Mouse (Mus musculus) spleen, adult 2 months (tissue): ENCODE measurements around the gene Arhgef2. TPM values are rescaled to one million over a fixed set of nuclear protein-coding genes. Genes with fewer than 3 reads are reported as not detected.

Experiments used
- DNase-seq, 2 experiments: peaks; one replicate each; pipeline versions ENCODE4 v3.0.0 to v3.0.0-alpha.2; 2012 to 2021; ENCODE audit warnings: low spot score in 2 of 2, low read depth in 1 of 2
- H3K27ac ChIP-seq: fragments of 200-500 bp; 2 replicates; pipeline ENCODE4 v1.5.1; 2012; ENCODE audit warnings: low read length, inconsistent platforms; ENCODE audit not compliant: insufficient read depth
- H3K27me3 ChIP-seq: fragments of 200-500 bp; 2 replicates; pipeline ENCODE4 v1.6.1; 2012; ENCODE audit warnings: mild to moderate bottlenecking, moderate library complexity, low read length, inconsistent platforms; ENCODE audit not compliant: control insufficient read depth, insufficient read depth
- H3K36me3 ChIP-seq: fragments of 200-500 bp; 2 replicates; pipeline ENCODE4 v1.6.1; 2012; ENCODE audit warnings: mild to moderate bottlenecking, low read length, inconsistent platforms; ENCODE audit not compliant: control insufficient read depth, insufficient read depth
- H3K4me1 ChIP-seq: fragments of 200-500 bp; 2 replicates; pipeline ENCODE4 v1.6.1; 2011; ENCODE audit warnings: inconsistent platforms; ENCODE audit not compliant: control insufficient read depth, insufficient read depth, insufficient read length
- H3K4me3 ChIP-seq: fragments of 200-500 bp; 2 replicates; pipeline ENCODE4 v1.5.1; 2011; ENCODE audit warnings: mild to moderate bottlenecking, inconsistent platforms; ENCODE audit not compliant: insufficient read depth, insufficient read length; ENCODE audit errors: extremely low read depth
- CTCF ChIP-seq: fragments of 200-500 bp; IDR thresholded peaks from 2 replicates; pipeline ENCODE4 v1.5.1; 2011; ENCODE audit warnings: mild to moderate bottlenecking, inconsistent platforms; ENCODE audit not compliant: insufficient read depth, insufficient read length, insufficient replicate concordance; ENCODE audit errors: extremely low read depth
- POLR2A ChIP-seq: fragments of 200-500 bp; IDR thresholded peaks from 2 replicates; pipeline ENCODE4 v1.6.1; 2011; ENCODE audit warnings: low read depth, low read length, inconsistent platforms
- WGBS: fragments of 180-500 bp; shearing (Covaris S2); methylation state at CpG from one replicate; pipeline ENCODE4 v1.1.7; 2018; 5-methylcytosine and 5-hydroxymethylcytosine counted together
- polyA plus RNA-seq: library from polyadenylated mRNA; depleted of rRNA; stranded (reverse); fragments of >200 nt; gene quantifications from 2 replicates; pipeline ENCODE4 v1.2.3, GENCODE M21; 2012

Gene Arhgef2
- polyA plus RNA-seq, 1 experiment, result 146 TPM

- H3K27me3 ChIP-seq, result no peaks in the 10 kb centered on the region
- H3K36me3 ChIP-seq, result no peaks in the 10 kb centered on the region
- no peak overlapping the region for H3K27ac ChIP-seq
- no peak overlapping the region for H3K4me3 ChIP-seq
- no peak for TF ChIP-seq POLR2A
- TF ChIP-seq CTCF, result no peak
- WGBS, result 80% methylated on average over 4 of the region's 4 CpGs
- peaks cover 2% of the 10 kb centered on the region; the same call in 1 of the 2 replicates for H3K4me1 ChIP-seq
- DNase-seq, result no peak
Observed at GRCm38 (mm10) chr3:88602466-88602865, 3.3 kb upstream of the Arhgef2 start.

- no peaks in the 10 kb centered on the region for H3K27me3 ChIP-seq
- no peak overlapping the region for H3K27ac ChIP-seq
- 12% methylated on average over 6 of the region's 6 CpGs for WGBS
- H3K4me1 ChIP-seq, result peaks cover 2% of the 10 kb centered on the region; the same call in 1 of the 2 replicates
- peak; percentile 49 to 73 for DNase-seq
- no peak overlapping the region for H3K4me3 ChIP-seq
- no peaks in the 10 kb centered on the region for H3K36me3 ChIP-seq
- TF ChIP-seq CTCF (peak; percentile 74; the same call in 1 of the 2 replicates), POLR2A (no peak)
Observed at GRCm38 (mm10) chr3:88603714-88604161, 2.0 kb upstream of the Arhgef2 start.

- Histone ChIP-seq H3K27ac (no peak overlapping the region), H3K27me3 (no peaks in the 10 kb centered on the region), H3K36me3 (no peaks in the 10 kb centered on the region), H3K4me1 (peaks cover 2% of the 10 kb centered on the region; the same call in 1 of the 2 replicates), H3K4me3 (no peak overlapping the region)
- DNase-seq, result no peak
- WGBS, result 88% methylated on average over 7 of the region's 7 CpGs
- no peak for TF ChIP-seq CTCF
- no peak for TF ChIP-seq POLR2A
Observed at GRCm38 (mm10) chr3:88604863-88605262, 903 bp upstream of the Arhgef2 start.

GRCm38 (mm10) chr3:88607065-88607757 lies 1.4 kb downstream of the Arhgef2 start:
- TF ChIP-seq CTCF (peak; percentile 99), POLR2A (no peak)
- no peak overlapping the region for H3K27ac ChIP-seq
- no peaks in the 10 kb centered on the region for H3K36me3 ChIP-seq
- 3% methylated on average over 20 of the region's 20 CpGs for WGBS
- H3K27me3 ChIP-seq, result no peaks in the 10 kb centered on the region
- peak; percentile 61 to 85 for DNase-seq
- peaks cover 2% of the 10 kb centered on the region; the same call in 1 of the 2 replicates for H3K4me1 ChIP-seq
- peak overlapping the region; percentile 11; the same call in 1 of the 2 replicates for H3K4me3 ChIP-seq

GRCm38 (mm10) chr3:88607758-88608138 lies 2.0 kb downstream of the Arhgef2 start:
- Histone ChIP-seq H3K4me1 (peaks cover 2% of the 10 kb centered on the region; the same call in 1 of the 2 replicates), H3K27me3 (no peaks in the 10 kb centered on the region), H3K4me3 (peak overlapping the region; percentile 11; the same call in 1 of the 2 replicates), H3K36me3 (no peaks in the 10 kb centered on the region), H3K27ac (no peak overlapping the region; the same call in 1 of the 2 replicates)
- TF ChIP-seq CTCF (no peak), POLR2A (no peak)
- DNase-seq, result no peak
- WGBS, result 52% methylated on average over 10 of the region's 10 CpGs

- H3K36me3 ChIP-seq, result no peaks in the 10 kb centered on the region
- TF ChIP-seq POLR2A, result no peak
- TF ChIP-seq CTCF, result no peak
- no peak for DNase-seq
- H3K4me3 ChIP-seq, result peak overlapping the region; percentile 16; the same call in 1 of the 2 replicates
- no peak overlapping the region for H3K27ac ChIP-seq
- H3K27me3 ChIP-seq, result no peaks in the 10 kb centered on the region
- H3K4me1 ChIP-seq, result peaks cover 2% of the 10 kb centered on the region; the same call in 1 of the 2 replicates
- 79% methylated on average over 4 of the region's 4 CpGs for WGBS
Observed at GRCm38 (mm10) chr3:88609066-88609465, 3.3 kb downstream of the Arhgef2 start.

GRCm38 (mm10) chr3:88614418-88614817 lies 8.7 kb downstream of the Arhgef2 start:
- DNase-seq, result no peak
- Histone ChIP-seq H3K4me3 (no peak overlapping the region), H3K27ac (no peak overlapping the region), H3K36me3 (peaks cover 2% of the 10 kb centered on the region; the same call in 1 of the 2 replicates), H3K4me1 (peaks cover 16% of the 10 kb centered on the region; the same call in 1 of the 2 replicates), H3K27me3 (no peaks in the 10 kb centered on the region)
- TF ChIP-seq POLR2A (no peak), CTCF (no peak)
- WGBS, result 87% methylated on average over 8 of the region's 8 CpGs
